Mouse (Mus musculus) forebrain, embryonic 16.5 days (tissue): Measurements from ENCODE around the gene Kcnq1. TPM values are rescaled to one million over a fixed set of nuclear protein-coding genes. Genes with fewer than 3 reads are reported as not detected.

Experiments used
- ATAC-seq: fragments of 200-750 bp; cut with Nextera tagmentation; 2 replicates; pipeline ENCODE4 v1.8.0; 2017; ENCODE audit warnings: mild to moderate bottlenecking, moderate library complexity
- H3K27ac ChIP-seq: fragments of 300-500 bp; sonication (generic); 2 replicates; pipeline ENCODE4 v1.5.1; 2014; ENCODE audit warnings: low read length, control low read depth
- H3K27me3 ChIP-seq: fragments of 300-500 bp; sonication (generic); replicated peaks from 2 replicates; pipeline ENCODE4 v1.6.1; 2014; ENCODE audit warnings: low read length; ENCODE audit not compliant: control insufficient read depth, insufficient read depth
- H3K36me3 ChIP-seq: fragments of 300-500 bp; sonication (generic); 2 replicates; pipeline ENCODE4 v1.6.1; 2014; ENCODE audit not compliant: control insufficient read depth, insufficient read depth
- H3K4me1 ChIP-seq: fragments of 300-500 bp; sonication (generic); replicated peaks from 2 replicates; pipeline ENCODE4 v1.6.1; 2014; ENCODE audit warnings: low read length; ENCODE audit not compliant: control insufficient read depth, insufficient read depth
- H3K4me2 ChIP-seq: fragments of 300-500 bp; sonication (generic); 2 replicates; pipeline ENCODE4 v1.6.1; 2014; ENCODE audit warnings: mild to moderate bottlenecking, low read length, control low read depth
- H3K4me3 ChIP-seq: fragments of 300-500 bp; sonication (generic); replicated peaks from 2 replicates; pipeline ENCODE4 v1.5.1; 2014; ENCODE audit warnings: mild to moderate bottlenecking, low read length, control low read depth
- H3K9ac ChIP-seq: fragments of 300-500 bp; sonication (generic); replicated peaks from 2 replicates; pipeline ENCODE4 v1.6.1; 2014; ENCODE audit warnings: low read depth, low read length, control low read depth
- H3K9me3 ChIP-seq: fragments of 300-500 bp; sonication (generic); 2 replicates; pipeline ENCODE4 v1.6.1; 2016; ENCODE audit warnings: low read length; ENCODE audit not compliant: control insufficient read depth
- WGBS: fragments of 180-500 bp; shearing (Covaris S2); extraction: QIAGEN DNeasy Blood & Tissue Kit; methylation state at CpG from one replicate; pipeline ENCODE4 v1.1.7; 2014; 5-methylcytosine and 5-hydroxymethylcytosine counted together
- polyA plus RNA-seq: library from polyadenylated mRNA; unstranded; fragments of >200 nt; fragmentation: Nextera tagmentation; extraction: Ambion mirVana; gene quantifications from 2 replicates; pipeline ENCODE4 v1.2.1, GENCODE M21; 2015

Gene Kcnq1
- polyA plus RNA-seq, 1 experiment from 2014 or later = 1.1 TPM

DNA sequence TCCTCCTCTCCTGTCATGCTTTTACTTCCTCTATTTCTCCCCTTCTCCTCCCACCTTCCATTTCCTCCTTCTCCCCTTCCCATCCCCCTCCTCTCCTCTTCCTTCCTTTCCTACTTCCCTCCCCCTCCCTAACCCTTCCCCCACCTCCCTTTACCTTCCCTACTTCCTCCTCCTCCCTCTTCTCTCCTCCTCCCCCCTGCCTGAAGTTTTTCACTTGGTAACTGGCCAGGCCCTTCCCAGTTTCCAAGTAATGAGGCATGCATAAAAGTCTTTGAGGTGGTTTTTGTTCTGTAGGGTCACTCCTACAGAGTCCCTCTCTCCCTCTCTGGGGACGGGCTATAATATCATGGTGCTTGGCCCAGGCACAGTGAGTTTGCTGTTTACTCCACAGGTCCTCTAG is 13.2 kb downstream of the Kcnq1 start:
- Histone ChIP-seq H3K27ac (no peak overlapping the region), H3K4me1 (no peaks in the 10 kb centered on the region), H3K9me3 (peaks cover 2% of the 10 kb centered on the region), H3K27me3 (no peaks in the 10 kb centered on the region), H3K4me3 (no peak overlapping the region), H3K36me3 (no peaks in the 10 kb centered on the region), H3K4me2 (no peak overlapping the region), H3K9ac (no peak overlapping the region)
- 0% methylated on average over 1 of the region's 1 CpGs for WGBS
- ATAC-seq = no peak

- no peak for ATAC-seq
- Histone ChIP-seq H3K9me3 (peaks cover 1% of the 10 kb centered on the region), H3K4me2 (no peak overlapping the region), H3K36me3 (no peaks in the 10 kb centered on the region), H3K27me3 (no peaks in the 10 kb centered on the region), H3K4me1 (no peaks in the 10 kb centered on the region), H3K4me3 (no peak overlapping the region), H3K9ac (no peak overlapping the region), H3K27ac (no peak overlapping the region)
- 73% methylated on average over 3 of the region's 3 CpGs for WGBS
Measured at GRCm38 (mm10) chr7:143119826-143120225, 13.7 kb downstream of the Kcnq1 start.

- H3K9ac ChIP-seq = no peak overlapping the region
- no peak overlapping the region for H3K4me2 ChIP-seq
- H3K27ac ChIP-seq = no peak overlapping the region
- 79% methylated on average over 5 of the region's 5 CpGs for WGBS
- no peak overlapping the region for H3K4me3 ChIP-seq
- ATAC-seq = no peak
- no peaks in the 10 kb centered on the region for H3K36me3 ChIP-seq
- no peaks in the 10 kb centered on the region for H3K27me3 ChIP-seq
- H3K9me3 ChIP-seq = no peaks in the 10 kb centered on the region
- no peaks in the 10 kb centered on the region for H3K4me1 ChIP-seq
Measured at GRCm38 (mm10) chr7:143122191-143122590, 16.0 kb downstream of the Kcnq1 start.

DNA sequence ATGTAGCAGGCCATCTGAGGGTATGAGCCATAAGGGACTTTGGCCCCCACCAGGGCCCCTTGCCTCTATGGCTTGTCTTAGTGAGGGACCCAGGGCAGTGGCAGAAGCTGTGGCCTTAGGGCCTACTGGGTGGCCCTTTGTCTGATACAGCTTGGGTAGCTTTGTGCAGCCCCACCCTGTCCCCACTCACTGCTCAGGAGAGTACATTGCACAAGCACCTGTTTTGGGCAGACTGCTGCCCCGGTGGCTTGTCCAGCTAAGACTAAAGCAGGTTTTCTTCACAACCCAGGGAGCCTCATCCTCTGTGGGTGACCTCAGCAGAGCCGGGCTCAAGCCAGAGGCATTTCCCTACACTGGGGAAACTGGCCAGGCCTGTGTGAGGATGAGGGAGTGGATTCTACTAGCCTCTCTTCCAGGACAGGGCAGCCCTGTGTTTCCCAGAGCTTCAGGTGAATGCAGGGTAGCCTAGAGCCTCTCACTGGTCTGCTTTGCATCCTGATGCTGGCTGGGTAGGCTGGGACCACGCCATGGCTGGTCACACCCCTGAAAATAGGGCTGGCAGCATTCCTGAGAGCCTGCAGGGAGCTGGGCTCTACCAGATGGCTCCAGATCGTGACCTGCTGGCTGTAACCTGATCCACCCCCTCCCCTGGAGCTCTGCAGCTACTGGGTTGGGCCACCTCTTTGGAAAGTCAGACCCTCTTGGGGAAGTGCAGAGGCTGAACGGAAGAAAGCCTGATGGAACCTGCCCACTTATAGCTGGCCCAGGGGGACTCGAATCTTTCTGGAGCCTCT is 17.9 kb downstream of the Kcnq1 start:
- no peak overlapping the region for H3K4me2 ChIP-seq
- no peaks in the 10 kb centered on the region for H3K27me3 ChIP-seq
- no peak overlapping the region for H3K9ac ChIP-seq
- H3K4me3 ChIP-seq = no peak overlapping the region
- no peak for ATAC-seq
- no peak overlapping the region for H3K27ac ChIP-seq
- H3K9me3 ChIP-seq = no peaks in the 10 kb centered on the region
- H3K36me3 ChIP-seq = no peaks in the 10 kb centered on the region
- 17% methylated on average over 6 of the region's 6 CpGs for WGBS
- H3K4me1 ChIP-seq = no peaks in the 10 kb centered on the region

- no peak for ATAC-seq
- no peak overlapping the region for H3K4me3 ChIP-seq
- H3K9me3 ChIP-seq = no peaks in the 10 kb centered on the region
- 65% methylated on average over 3 of the region's 3 CpGs for WGBS
- H3K27me3 ChIP-seq = no peaks in the 10 kb centered on the region
- H3K36me3 ChIP-seq = no peaks in the 10 kb centered on the region
- H3K4me2 ChIP-seq = no peak overlapping the region
- H3K9ac ChIP-seq = no peak overlapping the region
- H3K27ac ChIP-seq = no peak overlapping the region
- H3K4me1 ChIP-seq = no peaks in the 10 kb centered on the region
Measured at GRCm38 (mm10) chr7:143124902-143125301, 18.7 kb downstream of the Kcnq1 start.

GRCm38 (mm10) chr7:143132815-143133214 is 26.7 kb downstream of the Kcnq1 start:
- H3K4me2 ChIP-seq = no peak overlapping the region
- no peak overlapping the region for H3K9ac ChIP-seq
- H3K27ac ChIP-seq = no peak overlapping the region
- H3K4me3 ChIP-seq = no peak overlapping the region
- no peak for ATAC-seq
- no peaks in the 10 kb centered on the region for H3K27me3 ChIP-seq
- no peaks in the 10 kb centered on the region for H3K4me1 ChIP-seq
- H3K9me3 ChIP-seq = no peaks in the 10 kb centered on the region
- H3K36me3 ChIP-seq = no peaks in the 10 kb centered on the region
- 82% methylated on average over 5 of the region's 5 CpGs for WGBS

- H3K4me1 ChIP-seq = no peaks in the 10 kb centered on the region
- 64% methylated on average over 2 of the region's 2 CpGs for WGBS
- no peaks in the 10 kb centered on the region for H3K9me3 ChIP-seq
- H3K9ac ChIP-seq = no peak overlapping the region
- H3K4me2 ChIP-seq = no peak overlapping the region
- no peaks in the 10 kb centered on the region for H3K27me3 ChIP-seq
- no peaks in the 10 kb centered on the region for H3K36me3 ChIP-seq
- no peak for ATAC-seq
- no peak overlapping the region for H3K27ac ChIP-seq
- no peak overlapping the region for H3K4me3 ChIP-seq
Measured at GRCm38 (mm10) chr7:143136125-143136524, 30.0 kb downstream of the Kcnq1 start.

GRCm38 (mm10) chr7:143136561-143136960 is 30.4 kb downstream of the Kcnq1 start:
- Histone ChIP-seq H3K4me3 (no peak overlapping the region), H3K27me3 (no peaks in the 10 kb centered on the region), H3K4me2 (no peak overlapping the region), H3K9me3 (no peaks in the 10 kb centered on the region), H3K36me3 (no peaks in the 10 kb centered on the region), H3K9ac (no peak overlapping the region), H3K27ac (no peak overlapping the region), H3K4me1 (no peaks in the 10 kb centered on the region)
- no peak for ATAC-seq
- WGBS = 76% methylated on average over 5 of the region's 5 CpGs

DNA sequence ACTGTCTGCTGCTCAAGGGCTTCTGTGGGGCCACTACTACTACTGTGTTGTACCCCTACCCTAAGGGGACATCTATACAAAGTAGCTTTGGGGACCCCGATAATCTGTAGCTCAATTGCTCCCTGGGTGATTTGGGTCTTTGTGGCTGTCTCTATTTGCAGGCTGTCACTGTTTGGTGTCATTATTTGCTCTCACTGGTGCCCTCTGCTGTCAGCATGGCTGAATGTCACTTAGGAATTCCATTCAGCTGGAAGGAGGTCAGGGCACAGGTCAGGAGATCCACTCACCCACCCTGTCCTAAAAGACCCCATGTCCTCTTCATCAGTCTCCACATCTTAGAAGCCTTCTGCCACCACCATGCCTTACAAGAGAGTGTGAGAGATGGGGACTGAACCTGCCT is 32.6 kb downstream of the Kcnq1 start:
- ATAC-seq = no peak
- no peak overlapping the region for H3K4me3 ChIP-seq
- 46% methylated on average over 1 of the region's 1 CpGs for WGBS
- no peak overlapping the region for H3K27ac ChIP-seq
- no peaks in the 10 kb centered on the region for H3K4me1 ChIP-seq
- no peaks in the 10 kb centered on the region for H3K9me3 ChIP-seq
- no peaks in the 10 kb centered on the region for H3K36me3 ChIP-seq
- H3K9ac ChIP-seq = no peak overlapping the region
- H3K4me2 ChIP-seq = no peak overlapping the region
- H3K27me3 ChIP-seq = no peaks in the 10 kb centered on the region

DNA sequence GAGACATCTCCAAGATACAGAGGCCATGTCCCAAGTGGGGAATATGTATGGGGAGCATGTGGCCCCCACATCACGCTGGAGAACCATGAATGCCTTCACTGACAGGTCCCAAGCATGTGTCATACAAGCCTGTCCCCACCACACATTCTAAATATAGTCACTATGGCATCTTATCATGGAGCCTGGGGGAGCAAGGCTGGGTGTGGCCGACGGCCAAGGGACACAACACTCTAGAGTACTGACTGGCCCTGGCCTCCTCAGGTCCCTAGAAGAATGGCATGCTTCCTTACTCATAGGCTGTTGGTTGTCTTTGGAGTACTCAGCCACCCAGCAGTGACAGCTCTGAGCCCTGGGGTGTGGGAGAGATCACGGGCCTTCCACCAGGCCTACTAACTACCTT is 33.8 kb downstream of the Kcnq1 start:
- H3K4me3 ChIP-seq = no peak overlapping the region
- no peak for ATAC-seq
- WGBS = 77% methylated on average over 4 of the region's 4 CpGs

More for the DNA sequence above, 33.8 kb downstream of the Kcnq1 start:
- H3K9me3 ChIP-seq = no peaks in the 10 kb centered on the region
- no peaks in the 10 kb centered on the region for H3K27me3 ChIP-seq
- no peak overlapping the region for H3K27ac ChIP-seq
- no peaks in the 10 kb centered on the region for H3K4me1 ChIP-seq
- H3K4me2 ChIP-seq = no peak overlapping the region
- no peaks in the 10 kb centered on the region for H3K36me3 ChIP-seq
- no peak overlapping the region for H3K9ac ChIP-seq
